Mouse (Mus musculus) testis, adult 2 months (tissue): Measurements from ENCODE around the gene Cass4. TPM values are rescaled to one million over a fixed set of nuclear protein-coding genes. Genes with fewer than 3 reads are reported as not detected.

Experiments used
- H3K27ac ChIP-seq: fragments of 200-500 bp; 2 replicates; pipeline ENCODE4 v1.5.1; 2012; ENCODE audit warnings: low read depth, low read length; ENCODE audit not compliant: control insufficient read depth, insufficient read depth
- H3K27me3 ChIP-seq: fragments of 200-500 bp; 2 replicates; pipeline ENCODE4 v1.6.1; 2012; ENCODE audit warnings: mild to moderate bottlenecking, low read length, moderate library complexity; ENCODE audit not compliant: control insufficient read depth, insufficient read depth
- H3K36me3 ChIP-seq: fragments of 200-500 bp; 2 replicates; pipeline ENCODE4 v1.6.1; 2012; ENCODE audit warnings: mild to moderate bottlenecking, low read length; ENCODE audit not compliant: control insufficient read depth, insufficient read depth
- H3K4me1 ChIP-seq: fragments of 200-500 bp; 2 replicates; pipeline ENCODE4 v1.6.1; 2012; ENCODE audit warnings: low read length; ENCODE audit not compliant: control insufficient read depth, insufficient read depth
- H3K4me3 ChIP-seq: fragments of 200-500 bp; 2 replicates; pipeline ENCODE4 v1.5.1; 2012; ENCODE audit warnings: low read depth, mild to moderate bottlenecking, low read length, moderate library complexity, mixed read lengths; ENCODE audit not compliant: control insufficient read depth
- CTCF ChIP-seq: fragments of 200-500 bp; IDR thresholded peaks from 2 replicates; pipeline ENCODE4 v1.5.1; 2012; ENCODE audit warnings: low read depth, mild to moderate bottlenecking, inconsistent platforms, low read length, moderate library complexity; ENCODE audit not compliant: control insufficient read depth, insufficient read depth, insufficient replicate concordance
- POLR2A ChIP-seq: fragments of 200-500 bp; IDR thresholded peaks from 2 replicates; pipeline ENCODE4 v1.6.1; 2012; ENCODE audit warnings: low read depth, mild to moderate bottlenecking, inconsistent platforms, low read length, moderate library complexity; ENCODE audit not compliant: control insufficient read depth
- polyA plus RNA-seq: library from polyadenylated mRNA; depleted of rRNA; stranded (reverse); fragments of >200 nt; gene quantifications from 2 replicates; pipeline ENCODE4 v1.2.3, GENCODE M21; 2012

Gene Cass4
- polyA plus RNA-seq, 1 experiment = 0.31 TPM

DNA sequence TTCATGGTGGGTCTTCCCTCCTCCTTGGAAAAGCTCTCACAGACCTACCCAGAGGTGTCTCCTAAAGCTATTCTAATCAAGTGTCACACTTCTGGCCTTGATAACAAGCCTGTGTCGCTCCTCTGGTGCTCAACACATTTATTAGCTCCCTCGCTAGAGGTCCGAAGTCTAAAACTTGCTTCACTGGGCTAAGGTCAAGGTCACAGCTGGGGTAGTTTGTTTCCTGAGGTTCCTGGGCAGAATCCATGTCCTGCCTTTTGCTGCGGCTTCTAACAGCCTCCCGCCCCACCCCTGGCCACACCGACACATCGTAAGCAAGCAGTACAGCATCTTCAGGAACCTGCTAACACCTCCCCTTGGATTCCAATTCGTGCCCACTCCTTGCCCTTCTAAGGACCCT, 42.8 kb upstream of the Cass4 start:
- H3K4me1 ChIP-seq = peaks cover 8% of the 10 kb centered on the region
- H3K27me3 ChIP-seq = no peaks in the 10 kb centered on the region
- H3K27ac ChIP-seq = no peak overlapping the region
- H3K36me3 ChIP-seq = no peaks in the 10 kb centered on the region; the same call in 1 of the 2 replicates
- TF ChIP-seq POLR2A (no peak), CTCF (no peak)
- H3K4me3 ChIP-seq = no peak overlapping the region

DNA sequence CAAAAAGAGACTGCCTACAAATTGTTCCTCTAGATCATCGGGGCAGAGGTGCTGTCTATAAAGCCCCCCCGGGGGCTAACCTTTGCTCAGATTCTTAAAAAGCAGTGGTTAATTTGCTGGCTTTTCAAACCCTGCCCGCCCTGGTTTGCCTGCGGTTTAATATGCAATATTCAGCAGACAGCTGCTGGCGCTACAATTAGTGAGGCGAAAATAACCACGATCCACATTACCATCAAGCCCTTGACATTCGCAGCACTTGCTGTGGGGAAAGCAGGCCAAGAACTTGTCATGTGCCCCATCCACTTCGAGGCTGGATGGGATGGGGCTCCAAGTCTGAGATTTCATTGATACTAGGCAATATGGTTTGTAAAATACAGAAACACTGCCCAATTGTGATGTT, 40.4 kb upstream of the Cass4 start:
- H3K36me3 ChIP-seq = peaks cover 1% of the 10 kb centered on the region
- H3K4me1 ChIP-seq = no peaks in the 10 kb centered on the region
- no peak overlapping the region for H3K27ac ChIP-seq
- H3K4me3 ChIP-seq = no peak overlapping the region
- TF ChIP-seq CTCF = no peak
- TF ChIP-seq POLR2A = no peak
- no peaks in the 10 kb centered on the region for H3K27me3 ChIP-seq

- peaks cover 1% of the 10 kb centered on the region for H3K36me3 ChIP-seq
Observed at GRCm38 (mm10) chr2:172354761-172355160, 38.8 kb upstream of the Cass4 start.

GRCm38 (mm10) chr2:172355833-172356232, 37.8 kb upstream of the Cass4 start:
- Histone ChIP-seq H3K4me1 (no peaks in the 10 kb centered on the region), H3K27me3 (no peaks in the 10 kb centered on the region), H3K4me3 (no peak overlapping the region), H3K36me3 (peaks cover 1% of the 10 kb centered on the region), H3K27ac (no peak overlapping the region)
- TF ChIP-seq CTCF = no peak
- no peak for TF ChIP-seq POLR2A

More at GRCm38 (mm10) chr2:172354761-172355160, 38.8 kb upstream of the Cass4 start:
- Histone ChIP-seq H3K27ac (no peak overlapping the region), H3K4me3 (no peak overlapping the region), H3K4me1 (no peaks in the 10 kb centered on the region), H3K27me3 (no peaks in the 10 kb centered on the region)
- TF ChIP-seq POLR2A = no peak
- TF ChIP-seq CTCF = no peak

DNA sequence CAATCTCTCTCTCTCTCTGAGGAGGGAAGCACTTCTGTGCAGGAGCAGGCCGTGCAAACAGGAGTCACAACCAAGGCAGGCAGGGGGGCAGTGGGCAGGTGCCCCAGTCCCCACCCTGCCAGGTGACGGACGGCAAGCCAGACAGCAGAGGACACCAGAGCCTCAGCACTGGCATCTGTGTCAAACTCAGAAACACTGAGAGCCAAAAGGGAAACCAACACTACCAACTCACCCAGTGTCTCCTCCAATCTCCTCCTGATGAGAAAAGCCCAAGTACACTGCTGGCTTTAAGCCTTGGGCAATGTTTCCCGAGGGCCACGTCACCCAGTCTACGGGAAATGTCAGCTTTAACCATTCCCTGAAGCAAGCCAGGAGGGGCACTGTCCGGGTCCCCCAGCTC, 30.4 kb upstream of the Cass4 start:
- H3K27ac ChIP-seq = no peak overlapping the region
- H3K4me3 ChIP-seq = no peak overlapping the region
- H3K27me3 ChIP-seq = no peaks in the 10 kb centered on the region
- peaks cover 2% of the 10 kb centered on the region; the same call in 1 of the 2 replicates for H3K4me1 ChIP-seq
- TF ChIP-seq POLR2A (no peak), CTCF (no peak)
- H3K36me3 ChIP-seq = peaks cover 6% of the 10 kb centered on the region

- H3K36me3 ChIP-seq = peaks cover 6% of the 10 kb centered on the region
- no peaks in the 10 kb centered on the region for H3K27me3 ChIP-seq
- peak within 1 kb of the TSS; percentile 99 for H3K4me3 ChIP-seq
- peak within 1 kb of the TSS; percentile 100 for H3K27ac ChIP-seq
- H3K4me1 ChIP-seq = peaks cover 5% of the 10 kb centered on the region
- TF ChIP-seq POLR2A = peak; percentile 63
- no peak; the same call in 1 of the 2 replicates for TF ChIP-seq CTCF
Observed at GRCm38 (mm10) chr2:172370411-172371223, 23.0 kb upstream of the Cass4 start, which contains the start of the genes Aurka and Cstf1. TSS of gene Aurka (minus strand) at chr2:172370535. TSS of gene Cstf1 (plus strand) at chr2:172370681.

DNA sequence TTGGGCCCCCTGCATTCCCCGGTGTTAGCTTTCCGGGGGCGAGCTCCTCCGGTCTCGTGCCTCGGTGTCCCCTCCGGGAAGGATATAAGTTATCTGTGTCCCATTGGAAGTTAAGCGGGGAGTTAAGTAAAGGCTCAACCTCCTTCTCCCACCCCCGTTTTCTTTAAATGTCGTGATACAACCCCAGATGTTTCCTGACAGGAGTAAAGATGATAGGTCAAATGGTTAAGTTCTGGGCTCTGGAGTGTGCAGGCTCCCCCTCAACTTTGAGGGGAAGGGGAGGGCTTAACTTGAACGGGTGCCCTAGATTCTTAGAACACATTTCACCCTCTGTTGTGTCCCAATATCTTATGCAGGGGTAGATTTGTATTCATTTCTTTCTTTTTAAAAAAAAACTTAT, 22.3 kb upstream of the Cass4 start:
- peaks cover 5% of the 10 kb centered on the region for H3K4me1 ChIP-seq
- peak overlapping the region; percentile 99 for H3K4me3 ChIP-seq
- peak overlapping the region; percentile 100 for H3K27ac ChIP-seq
- TF ChIP-seq POLR2A (no peak), CTCF (no peak)
- H3K27me3 ChIP-seq = no peaks in the 10 kb centered on the region
- H3K36me3 ChIP-seq = peaks cover 10% of the 10 kb centered on the region
